In genomic region chr19:43917763-43918162, GRCm38 (mm10) we compare ENCODE assay signal across 25 mouse cellular contexts. TPM values are rescaled to one million over a fixed set of nuclear protein-coding genes. Genes with fewer than 3 reads are reported as not detected.
DNase-seq lines count a peak whose midpoint lies in the region; ATAC-seq and TF ChIP-seq lines count a peak whose summit lies in the region.
"Had no signal": no experiment of that assay in that cellular context is flagged by ENCODE, and none has a peak within 500 bp of the region (broad histone marks: within the 10 kb centered on the region; RNA-seq: fewer than 3 reads in every experiment).

No protein-coding gene starts in this region.

- TF ChIP-seq EP300 in liver, postnatal 0 days (IDR thresholded peaks at IDR 0.05; ENCODE audit: low read depth), result no peak

- no peaks in the 10 kb centered on the region for H3K27me3 ChIP-seq in heart, embryonic 11.5 days (ENCODE audit: control insufficient read depth, insufficient read depth, low read length)
- no peaks in the 10 kb centered on the region for H3K27me3 ChIP-seq in heart, embryonic 12.5 days (replicated peaks)
- H3K27me3 ChIP-seq in liver, postnatal 0 days (ENCODE audit: insufficient read depth, low read length), result no peaks in the 10 kb centered on the region
- H3K27me3 ChIP-seq in liver, embryonic 11.5 days (replicated peaks; ENCODE audit: control insufficient read depth, insufficient read depth, low read length), result no peaks in the 10 kb centered on the region
- no peaks in the 10 kb centered on the region for H3K27me3 ChIP-seq in intestine, postnatal 0 days (replicated peaks; ENCODE audit: control insufficient read depth, insufficient read depth, low read length)
- no peaks in the 10 kb centered on the region for H3K27me3 ChIP-seq in stomach, embryonic 16.5 days (ENCODE audit: control insufficient read depth, insufficient read depth, low read length)
- H3K27me3 ChIP-seq: forebrain, embryonic 13.5 days; heart, embryonic 13.5 days; hindbrain, embryonic 15.5 days had no signal

- no peaks in the 10 kb centered on the region for H3K36me3 ChIP-seq in heart, embryonic 11.5 days (ENCODE audit: control insufficient read depth, insufficient read depth, low read length)
- H3K36me3 ChIP-seq in heart, embryonic 12.5 days, result no peaks in the 10 kb centered on the region
- no peaks in the 10 kb centered on the region for H3K36me3 ChIP-seq in liver, postnatal 0 days (replicated peaks; ENCODE audit: insufficient read depth, low read length)
- H3K36me3 ChIP-seq in liver, embryonic 11.5 days (ENCODE audit: control insufficient read depth, insufficient read depth, low read length), result no peaks in the 10 kb centered on the region
- H3K36me3 ChIP-seq in intestine, postnatal 0 days (ENCODE audit: control insufficient read depth, insufficient read depth), result no peaks in the 10 kb centered on the region
- no peaks in the 10 kb centered on the region for H3K36me3 ChIP-seq in stomach, embryonic 16.5 days (ENCODE audit: control insufficient read depth, insufficient read depth, low read length)
- H3K36me3 ChIP-seq: embryonic facial prominence, embryonic 10.5 days; embryonic facial prominence, embryonic 13.5 days; hindbrain, embryonic 15.5 days had no signal

- 81% methylated on average over 6 of the region's 6 CpGs for WGBS in heart, embryonic 11.5 days (ENCODE audit: insufficient replicate concordance)
- WGBS in heart, embryonic 12.5 days, result 83% methylated on average over 6 of the region's 6 CpGs
- WGBS in liver, postnatal 0 days (ENCODE audit: insufficient replicate concordance), result 69% methylated on average over 6 of the region's 6 CpGs
- 83% methylated on average over 6 of the region's 6 CpGs for WGBS in liver, embryonic 11.5 days
- WGBS in intestine, postnatal 0 days, result 83% methylated on average over 6 of the region's 6 CpGs
- 77% methylated on average over 6 of the region's 6 CpGs for WGBS in stomach, embryonic 16.5 days

- H3K27ac ChIP-seq in heart, embryonic 11.5 days (ENCODE audit: low read depth, low read length), result no peak overlapping the region
- no peak overlapping the region for H3K27ac ChIP-seq in heart, embryonic 12.5 days (ENCODE audit: poor library complexity, severe bottlenecking)
- H3K27ac ChIP-seq in liver, postnatal 0 days (ENCODE audit: low read depth), result peak overlapping the region; percentile 57
- no peak overlapping the region for H3K27ac ChIP-seq in liver, embryonic 11.5 days (ENCODE audit: low read depth, low read length)
- no peak overlapping the region for H3K27ac ChIP-seq in intestine, postnatal 0 days (ENCODE audit: low read depth, low read length)
- H3K27ac ChIP-seq in stomach, embryonic 16.5 days (ENCODE audit: low read length), result peak overlapping the region; percentile 73; the same call in 1 of the 2 replicates
- H3K27ac ChIP-seq: embryonic facial prominence, embryonic 10.5 days; embryonic facial prominence, embryonic 13.5 days; forebrain, embryonic 13.5 days; heart, embryonic 13.5 days; hindbrain, embryonic 15.5 days had no signal

- DNase-seq in liver, postnatal 0 days, result no peak
- DNase-seq in liver, embryonic 11.5 days (ENCODE audit: low spot score), result no peak
- DNase-seq in lung, postnatal 4 days, result no peak
- no peak for DNase-seq in left cerebral cortex, postnatal 25 days (ENCODE audit: low spot score in 2 of 2)
- DNase-seq: adrenal gland, adult 8-10 months; adrenal gland, postnatal 25 days; cerebellum, adult 11-12 months; cerebellum, adult 8-10 months; cerebellum, postnatal 10 days; cerebellum, postnatal 36 days; embryo, embryonic 11 days; gastrocnemius, postnatal 10 days; heart, postnatal 14 days; heart, postnatal 4 days had no signal

- no peak overlapping the region for H3K9ac ChIP-seq in heart, embryonic 11.5 days (ENCODE audit: low read depth, low read length)
- no peak overlapping the region for H3K9ac ChIP-seq in heart, embryonic 12.5 days
- no peak overlapping the region for H3K9ac ChIP-seq in liver, postnatal 0 days (replicated peaks)
- no peak overlapping the region for H3K9ac ChIP-seq in liver, embryonic 11.5 days (ENCODE audit: low read depth, low read length)
- H3K9ac ChIP-seq in intestine, postnatal 0 days (ENCODE audit: low read depth, low read length), result no peak overlapping the region
- H3K9ac ChIP-seq in stomach, embryonic 16.5 days (ENCODE audit: low read length), result no peak overlapping the region
- H3K9ac ChIP-seq: embryonic facial prominence, embryonic 13.5 days; forebrain, embryonic 13.5 days; hindbrain, embryonic 15.5 days had no signal

- no peaks in the 10 kb centered on the region for H3K9me3 ChIP-seq in heart, embryonic 11.5 days (replicated peaks; ENCODE audit: control insufficient read depth, low read length)
- no peaks in the 10 kb centered on the region for H3K9me3 ChIP-seq in heart, embryonic 12.5 days (replicated peaks)
- no peaks in the 10 kb centered on the region for H3K9me3 ChIP-seq in liver, postnatal 0 days (ENCODE audit: low read length)
- H3K9me3 ChIP-seq in liver, embryonic 11.5 days (ENCODE audit: control insufficient read depth, low read length), result no peaks in the 10 kb centered on the region
- H3K9me3 ChIP-seq in intestine, postnatal 0 days (ENCODE audit: control insufficient read depth), result no peaks in the 10 kb centered on the region
- no peaks in the 10 kb centered on the region for H3K9me3 ChIP-seq in stomach, embryonic 16.5 days (replicated peaks; ENCODE audit: control insufficient read depth, low read length)
- H3K9me3 ChIP-seq: embryonic facial prominence, embryonic 10.5 days; embryonic facial prominence, embryonic 13.5 days; forebrain, embryonic 13.5 days; heart, embryonic 13.5 days; hindbrain, embryonic 15.5 days had no signal

- H3K4me2 ChIP-seq in heart, embryonic 11.5 days, result peak overlapping the region; percentile 56; the same call in 1 of the 2 replicates
- no peak overlapping the region for H3K4me2 ChIP-seq in heart, embryonic 12.5 days
- H3K4me2 ChIP-seq in liver, postnatal 0 days (ENCODE audit: low read depth, low read length), result peak overlapping the region; percentile 55
- no peak overlapping the region for H3K4me2 ChIP-seq in liver, embryonic 11.5 days
- no peak overlapping the region for H3K4me2 ChIP-seq in intestine, postnatal 0 days (replicated peaks; ENCODE audit: low read depth)
- no peak overlapping the region for H3K4me2 ChIP-seq in stomach, embryonic 16.5 days (ENCODE audit: low read depth, low read length)
- H3K4me2 ChIP-seq: embryonic facial prominence, embryonic 13.5 days; forebrain, embryonic 13.5 days; hindbrain, embryonic 15.5 days had no signal

- peaks cover 40% of the 10 kb centered on the region for H3K4me1 ChIP-seq in heart, embryonic 11.5 days (ENCODE audit: control insufficient read depth, insufficient read depth, low read length)
- H3K4me1 ChIP-seq in heart, embryonic 12.5 days (replicated peaks), result peaks cover 51% of the 10 kb centered on the region
- H3K4me1 ChIP-seq in liver, postnatal 0 days (ENCODE audit: insufficient read depth), result peaks cover 33% of the 10 kb centered on the region
- peaks cover 24% of the 10 kb centered on the region for H3K4me1 ChIP-seq in liver, embryonic 11.5 days (replicated peaks; ENCODE audit: control insufficient read depth, insufficient read depth, low read length)
- H3K4me1 ChIP-seq in intestine, postnatal 0 days (replicated peaks; ENCODE audit: control insufficient read depth, insufficient read depth, low read length), result peaks cover 8% of the 10 kb centered on the region; the same call in 1 of the 2 replicates
- H3K4me1 ChIP-seq in stomach, embryonic 16.5 days (ENCODE audit: control insufficient read depth, insufficient read depth, low read length), result peaks cover 17% of the 10 kb centered on the region; the same call in 1 of the 2 replicates

- H3K4me3 ChIP-seq in heart, embryonic 11.5 days (ENCODE audit: low read depth, low read length), result no peak overlapping the region
- H3K4me3 ChIP-seq in heart, embryonic 12.5 days, result no peak overlapping the region
- H3K4me3 ChIP-seq in liver, postnatal 0 days (ENCODE audit: low read depth, low read length), result no peak overlapping the region
- H3K4me3 ChIP-seq in liver, embryonic 11.5 days (ENCODE audit: low read depth, low read length), result no peak overlapping the region
- 0 out of 2 replicates have a peak overlapping the region, but pooled peaks have one; percentile 16 for H3K4me3 ChIP-seq in intestine, postnatal 0 days (ENCODE audit: low read depth, low read length)
- no peak overlapping the region for H3K4me3 ChIP-seq in stomach, embryonic 16.5 days (replicated peaks; ENCODE audit: low read length)
- H3K4me3 ChIP-seq: embryonic facial prominence, embryonic 10.5 days; embryonic facial prominence, embryonic 13.5 days; forebrain, embryonic 13.5 days; hindbrain, embryonic 15.5 days had no signal

- intact Hi-C loops in left cerebral cortex, postnatal 25 days (cut with DNase I), result no loop called here

- ATAC-seq in heart, embryonic 11.5 days (replicated peaks; ENCODE audit: insufficient number of reproducible peaks, low FRiP score, low TSS enrichment), result no peak
- ATAC-seq in heart, embryonic 12.5 days (ENCODE audit: insufficient number of reproducible peaks, low FRiP score), result no peak
- no peak for ATAC-seq in liver, postnatal 0 days
- no peak for ATAC-seq in liver, embryonic 11.5 days (replicated peaks; ENCODE audit: low FRiP score)
- ATAC-seq in intestine, postnatal 0 days, result no peak
- ATAC-seq in stomach, embryonic 16.5 days (ENCODE audit: insufficient read depth, low FRiP score), result no peak
- ATAC-seq: forebrain, embryonic 13.5 days; forebrain, embryonic 16.5 days had no signal

- TF ChIP-seq CTCF in liver, postnatal 0 days (IDR thresholded peaks at IDR 0.05; ENCODE audit: low read depth), result no peak
- no peak for TF ChIP-seq CTCF in intestine, postnatal 0 days (IDR thresholded peaks at IDR 0.05; ENCODE audit: low read depth)

RNA-seq across cellular contexts. Expression of gene Dnmbp, which starts 22.2 kb away (rescaled TPM):
- polyA plus RNA-seq in heart, embryonic 11.5 days (2014; fragmentation: Nextera tagmentation; extraction: Ambion mirVana), result 11.4 and 11.7 TPM in 2 replicates
- polyA plus RNA-seq in heart, embryonic 12.5 days (2016; fragmentation: Nextera tagmentation; extraction: Ambion mirVana), result 11.8 and 11.9 TPM in 2 replicates
- polyA plus RNA-seq in liver, postnatal 0 days (2015; fragmentation: Nextera tagmentation; extraction: Ambion mirVana), result 4.0 and 4.8 TPM in 2 replicates
- polyA plus RNA-seq in liver, embryonic 11.5 days (2014; fragmentation: Nextera tagmentation; extraction: Ambion mirVana), result 7.5 and 8.7 TPM in 2 replicates
- 21.4 TPM in 2 replicates for polyA plus RNA-seq in intestine, postnatal 0 days (2015; fragmentation: Nextera tagmentation; extraction: Ambion mirVana)
- polyA plus RNA-seq in stomach, embryonic 16.5 days (2015; fragmentation: Nextera tagmentation; extraction: Ambion mirVana), result 25.8 and 27.5 TPM in 2 replicates
- total RNA-seq in left cerebral cortex, postnatal 25 days (2021), result 10 to 100 TPM in 1 of 2 experiments, 1 to 10 TPM in 1; 10.0 to 13.3 TPM
- polyA plus RNA-seq: erythroblast, embryonic 14.5 days had no signal

Comparison
In these comparisons a context has a peak if more than half of its experiments do, and no peak if none do; other contexts are left out.
1. H3K27ac ChIP-seq: peak in liver, postnatal 0 days (single experiment) and stomach, embryonic 16.5 days (single experiment); none in heart, embryonic 11.5 days (single experiment), heart, embryonic 12.5 days (single experiment), liver, embryonic 11.5 days (single experiment) and intestine, postnatal 0 days (single experiment).
2. H3K4me2 ChIP-seq: peak in heart, embryonic 11.5 days (single experiment) and liver, postnatal 0 days (single experiment); none in heart, embryonic 12.5 days (single experiment), liver, embryonic 11.5 days (single experiment), intestine, postnatal 0 days (single experiment) and stomach, embryonic 16.5 days (single experiment).